Mouse (Mus musculus) adrenal gland, postnatal 36 days (tissue): ENCODE measurements around the gene BC080695. TPM values are rescaled to one million over a fixed set of nuclear protein-coding genes. Genes with fewer than 3 reads are reported as not detected.
"Not testable (repeated sequence)": the region's sequence is repeated elsewhere in the genome, so short reads cannot be mapped to it uniquely, and the experiment has no call there.

ENCODE experiments used
- DNase-seq, 2 experiments: peaks; one replicate each; pipeline ENCODE4 v3.0.0; 2021; ENCODE audit warnings: mixed read lengths in 1 of 2
- long read RNA-seq, 2 experiments: library from polyadenylated mRNA; stranded (forward); transcript quantifications; one replicate each; pipeline ENCODE4 v2.0.0; 2021; ENCODE audit warnings: borderline sequencing depth in 2 of 2
- total RNA-seq, 2 experiments: library from RNA; stranded (reverse); gene quantifications; 2 replicates each; pipeline ENCODE4 v1.2.3; 2021

BC080695 gene
- not detected for total RNA-seq
- long read RNA-seq, experiment 1: 0 reads
- long read RNA-seq, experiment 2: 0 reads

GRCm38 (mm10) chr4:143551400-143551799, at the start of gene BC080695, which contains the start of gene Gm13057:
BC080695 (plus strand) TSS chr4:143551700.
Gm13057 (plus strand) TSS chr4:143551709.
- DNase-seq: not testable (repeated sequence)

- no peak for DNase-seq
Measured at GRCm38 (mm10) chr4:143511043-143511442, 40.5 kb upstream of the BC080695 start, which contains the start of gene Gm13043. Gm13043 (plus strand) TSS chr4:143511343.

GRCm38 (mm10) chr4:143535654-143536053, 15.8 kb upstream of the BC080695 start, which contains the start of gene Gm13040:
Gm13040 (plus strand) TSS chr4:143535954.
- DNase-seq: not testable (repeated sequence)

GRCm38 (mm10) chr4:143611927-143612326, 60.4 kb downstream of the BC080695 start:
- DNase-seq: not testable (repeated sequence)

- not testable (repeated sequence) for DNase-seq
Measured at GRCm38 (mm10) chr4:143614703-143615102, 63.2 kb downstream of the BC080695 start, which contains the start of gene Gm13083. Gm13083 (plus strand) TSS chr4:143615003.

GRCm38 (mm10) chr4:143618101-143618500, 66.6 kb downstream of the BC080695 start:
- not testable (repeated sequence) for DNase-seq

Other genes starting within 250 kb of the BC080695 start
- under 1 TPM in 1 of 2 experiments, not detected in 1; 0.26 TPM for gene Lrrc38, start 201.9 kb upstream of the BC080695 start, total RNA-seq
- gene Pramel1, start 157.3 kb upstream of the BC080695 start, total RNA-seq: not detected
- gene Pramef8, start 139.3 kb upstream of the BC080695 start, total RNA-seq: 10 to 100 TPM; 11.5 to 12.3 TPM
- not detected for gene Oog4, start 101.4 kb upstream of the BC080695 start, total RNA-seq
- not detected for gene Gm13043, start 40.4 kb upstream of the BC080695 start, total RNA-seq
- not detected for gene Gm13040, start 15.7 kb upstream of the BC080695 start, total RNA-seq
- gene Gm13057, start within 50 bp of the BC080695 start, total RNA-seq: not detected
- not detected for gene Gm13083, start 63.3 kb downstream of the BC080695 start, total RNA-seq
- gene Gm13088, start 105.5 kb downstream of the BC080695 start, total RNA-seq: not detected
- gene Gm13089, start 151.0 kb downstream of the BC080695 start, total RNA-seq: not detected
- gene Gm13078, start 167.8 kb downstream of the BC080695 start, total RNA-seq: not detected
- gene Gm13023, start 237.7 kb downstream of the BC080695 start, total RNA-seq: not detected